Mouse (Mus musculus): ENCODE measurements around the gene Tbx19.

DNA sequence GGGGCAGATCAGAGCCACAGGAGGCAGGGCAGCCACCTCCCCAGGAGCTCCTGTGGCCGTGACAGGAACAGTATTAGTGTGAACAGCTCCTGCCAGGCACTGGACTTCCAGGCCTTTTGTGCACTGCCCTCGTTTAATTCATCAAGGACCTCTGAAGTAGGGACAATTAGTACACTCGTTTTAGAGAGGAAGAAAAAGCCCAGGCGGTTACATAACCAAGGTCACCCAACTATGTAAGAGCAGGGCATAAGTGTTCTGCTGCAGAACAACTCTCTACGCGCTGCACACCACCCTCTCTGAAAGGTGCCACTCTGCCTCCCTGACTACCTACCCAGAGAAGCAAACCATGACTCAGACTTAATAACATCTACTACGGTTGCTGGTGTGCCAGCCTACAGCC, 24.5 kb upstream of the Tbx19 start:
- TF ChIP-seq CTCF (IDR thresholded peaks at IDR 0.05; ENCODE audit: low read depth, low read length): no peak
- TF ChIP-seq POLR2A (IDR thresholded peaks at IDR 0.05; ENCODE audit: insufficient read depth, low read length): no peak
- no peak for TF ChIP-seq EP300 (IDR thresholded peaks at IDR 0.05; ENCODE audit: insufficient read depth, low read depth, low read length)
